Mouse (Mus musculus) liver, postnatal 0 days (tissue): ENCODE results near the gene Ppfia4.

Experiments
- CTCF ChIP-seq: sonication (generic); IDR thresholded peaks from 2 replicates; pipeline ENCODE4 v1.5.1; 2016; ENCODE audit warnings: antibody characterized with exemption, low read depth
- EP300 ChIP-seq: IDR thresholded peaks from 2 replicates; pipeline ENCODE4 v1.6.1; 2016; ENCODE audit warnings: antibody characterized with exemption, low read depth, mild to moderate bottlenecking

DNA sequence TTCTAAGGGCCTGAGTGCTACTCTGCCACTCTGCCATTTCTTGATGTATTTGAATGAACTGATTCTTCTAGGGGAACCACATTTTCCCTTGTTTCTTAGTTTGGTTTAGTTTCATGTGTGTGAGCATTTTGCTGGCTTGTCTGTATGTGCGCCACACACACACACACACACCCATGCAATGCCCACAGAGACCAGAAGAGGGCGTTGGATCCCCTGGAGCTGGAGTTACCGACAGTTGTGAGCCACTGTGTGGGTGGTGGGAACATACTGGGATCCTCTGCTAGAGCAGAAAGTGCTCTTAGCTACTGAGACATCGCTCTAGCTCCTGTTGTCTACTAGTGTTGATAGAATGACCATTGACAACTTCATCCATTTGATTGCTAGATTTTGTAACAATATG lies 51.2 kb downstream of the Ppfia4 start:
- peak; percentile 15; the same call in 1 of the 2 replicates for TF ChIP-seq CTCF
- TF ChIP-seq EP300: no peak
